Mouse (Mus musculus) midbrain, embryonic 15.5 days (tissue): ENCODE data around the gene Snx1. TPM values are rescaled to one million over a fixed set of nuclear protein-coding genes. Genes with fewer than 3 reads are reported as not detected.

ENCODE experiments used
- ATAC-seq: fragments of 200-750 bp; cut with Nextera tagmentation; replicated peaks from 2 replicates; pipeline ENCODE4 v1.8.0; 2017; ENCODE audit warnings: moderate TSS enrichment
- H3K27ac ChIP-seq: fragments of 300-500 bp; sonication (generic); 2 replicates; pipeline ENCODE4 v1.5.1; 2015; ENCODE audit warnings: mild to moderate bottlenecking, inconsistent platforms
- H3K27me3 ChIP-seq: fragments of 300-500 bp; sonication (generic); replicated peaks from 2 replicates; pipeline ENCODE4 v1.6.1; 2015; ENCODE audit warnings: inconsistent platforms
- H3K36me3 ChIP-seq: fragments of 300-500 bp; sonication (generic); replicated peaks from 2 replicates; pipeline ENCODE4 v1.6.1; 2015; ENCODE audit warnings: inconsistent platforms
- H3K4me1 ChIP-seq: fragments of 300-500 bp; sonication (generic); 2 replicates; pipeline ENCODE4 v1.6.1; 2015; ENCODE audit warnings: inconsistent platforms
- H3K4me2 ChIP-seq: fragments of 300-500 bp; sonication (generic); 2 replicates; pipeline ENCODE4 v1.6.1; 2015; ENCODE audit warnings: inconsistent platforms, mild to moderate bottlenecking, moderate library complexity
- H3K4me3 ChIP-seq: fragments of 300-500 bp; sonication (generic); 2 replicates; pipeline ENCODE4 v1.5.1; 2015; ENCODE audit warnings: mild to moderate bottlenecking, inconsistent platforms
- H3K9ac ChIP-seq: fragments of 300-500 bp; sonication (generic); 2 replicates; pipeline ENCODE4 v1.6.1; 2015; ENCODE audit warnings: mild to moderate bottlenecking, inconsistent platforms
- H3K9me3 ChIP-seq: fragments of 300-500 bp; sonication (generic); 2 replicates; pipeline ENCODE4 v1.6.1; 2016; ENCODE audit warnings: inconsistent platforms
- WGBS: fragments of 180-500 bp; shearing (Covaris S2); methylation state at CpG from one replicate; pipeline ENCODE4 v1.1.7; 2015; ENCODE audit warnings: mixed read lengths; 5-methylcytosine and 5-hydroxymethylcytosine counted together
- polyA plus RNA-seq: library from polyadenylated mRNA; unstranded; fragments of >200 nt; fragmentation: Nextera tagmentation; extraction: Ambion mirVana; gene quantifications from 2 replicates; pipeline ENCODE4 v1.2.1, GENCODE M21; 2015

The Snx1 gene
- polyA plus RNA-seq, 1 experiment from 2014 or later = 75.5 TPM

DNA sequence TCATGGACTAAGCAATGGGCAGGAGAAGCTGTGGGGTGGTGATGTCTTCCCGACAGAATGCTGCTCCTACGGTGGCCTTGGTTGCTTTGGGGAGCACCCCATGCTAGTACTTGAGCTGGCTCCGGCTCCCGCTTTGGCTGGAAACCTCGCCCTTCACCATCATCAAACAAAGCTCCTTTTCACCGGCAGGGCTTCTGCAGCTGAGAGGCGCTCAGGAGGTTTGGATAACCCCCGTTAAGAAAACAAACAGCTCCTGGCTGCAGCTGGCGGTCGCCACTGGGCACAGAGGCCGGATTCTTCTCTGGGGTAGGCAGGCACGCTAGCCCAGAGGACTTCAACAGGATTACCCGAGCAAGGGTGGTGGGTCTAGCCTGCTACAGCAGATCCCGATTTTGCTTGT lies 47.9 kb downstream of the Snx1 start:
- 7% methylated on average over 14 of the region's 14 CpGs for WGBS
- no peak for ATAC-seq
- peak overlapping the region; percentile 29 for H3K4me2 ChIP-seq

GRCm38 (mm10) chr9:66078072-66078471 lies 48.3 kb downstream of the Snx1 start:
- H3K9me3 ChIP-seq = no peaks in the 10 kb centered on the region
- no peaks in the 10 kb centered on the region for H3K27me3 ChIP-seq
- no peak overlapping the region for H3K9ac ChIP-seq
- peaks cover 4% of the 10 kb centered on the region; the same call in 1 of the 2 replicates for H3K4me1 ChIP-seq
- H3K4me2 ChIP-seq = peak overlapping the region; percentile 29; the same call in 1 of the 2 replicates
- no peak overlapping the region for H3K27ac ChIP-seq
- no peaks in the 10 kb centered on the region for H3K36me3 ChIP-seq
- 69% methylated on average over 3 of the region's 3 CpGs for WGBS
- no peak overlapping the region for H3K4me3 ChIP-seq
- ATAC-seq = no peak

More for the DNA sequence above, 47.9 kb downstream of the Snx1 start:
- Histone ChIP-seq H3K4me1 (peaks cover 4% of the 10 kb centered on the region; the same call in 1 of the 2 replicates), H3K36me3 (no peaks in the 10 kb centered on the region), H3K4me3 (no peak overlapping the region; the same call in 1 of the 2 replicates), H3K9ac (no peak overlapping the region), H3K27ac (no peak overlapping the region), H3K9me3 (no peaks in the 10 kb centered on the region), H3K27me3 (no peaks in the 10 kb centered on the region)

GRCm38 (mm10) chr9:66072754-66073153 lies 53.6 kb downstream of the Snx1 start:
- Histone ChIP-seq H3K9me3 (no peaks in the 10 kb centered on the region), H3K9ac (no peak overlapping the region), H3K36me3 (no peaks in the 10 kb centered on the region), H3K27ac (no peak overlapping the region), H3K4me3 (no peak overlapping the region), H3K27me3 (peaks cover 31% of the 10 kb centered on the region), H3K4me1 (peaks cover 10% of the 10 kb centered on the region), H3K4me2 (no peak overlapping the region)
- 91% methylated on average over 7 of the region's 7 CpGs for WGBS
- no peak for ATAC-seq

DNA sequence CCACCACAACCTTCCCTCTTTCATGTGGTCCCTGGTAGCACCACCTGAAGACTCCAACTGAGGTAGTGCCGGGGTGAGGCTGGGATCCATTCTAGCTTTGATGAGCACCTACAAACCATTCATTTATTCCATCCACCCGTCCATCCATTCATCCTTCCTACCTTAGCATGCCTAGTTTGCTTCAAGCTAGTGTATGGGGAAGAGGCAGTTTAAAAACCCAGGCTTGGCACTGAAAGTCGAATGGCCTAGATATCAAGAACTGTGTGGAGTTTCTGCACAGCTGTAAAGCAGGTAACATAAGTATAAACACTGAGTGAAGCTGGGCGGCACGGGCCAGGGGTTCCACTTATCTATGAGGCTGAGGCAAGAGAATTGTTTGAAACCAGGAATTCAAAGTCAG lies 56.2 kb downstream of the Snx1 start:
- Histone ChIP-seq H3K4me3 (peak overlapping the region; percentile 50; the same call in 1 of the 2 replicates), H3K4me1 (peaks cover 10% of the 10 kb centered on the region), H3K4me2 (no peak overlapping the region; the same call in 1 of the 2 replicates), H3K27me3 (peaks cover 39% of the 10 kb centered on the region), H3K9me3 (no peaks in the 10 kb centered on the region), H3K36me3 (peaks cover 25% of the 10 kb centered on the region), H3K27ac (no peak overlapping the region), H3K9ac (no peak overlapping the region)
- no peak for ATAC-seq
- WGBS = 95% methylated on average over 5 of the region's 5 CpGs

DNA sequence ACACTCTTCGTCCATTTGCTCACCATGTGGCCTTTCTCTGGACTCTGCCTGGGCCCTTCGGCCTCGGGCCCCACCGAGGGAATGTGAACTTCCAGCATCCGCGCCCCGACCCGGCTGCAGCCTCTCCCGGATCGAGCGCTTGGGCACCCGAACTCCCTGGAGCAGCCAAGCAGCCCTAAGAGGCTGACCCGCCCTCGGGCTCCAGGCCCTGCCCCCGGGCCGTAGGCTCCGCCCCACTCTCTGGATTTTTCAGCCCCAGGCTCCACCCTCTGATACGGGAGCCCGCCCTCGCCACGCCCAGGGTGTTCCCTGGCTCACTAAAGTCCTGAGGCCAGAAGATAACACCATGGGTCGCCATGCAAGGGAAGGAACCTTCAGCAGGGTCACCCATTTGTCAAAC lies 56.8 kb downstream of the Snx1 start, which contains the start of gene Snx22:
Snx22 (minus strand) TSS at position 137 of the 400 bp plus-strand sequence.
- Histone ChIP-seq H3K9me3 (no peaks in the 10 kb centered on the region), H3K27ac (no peak within 1 kb of the TSS), H3K4me3 (peak within 1 kb of the TSS; percentile 50), H3K4me1 (peaks cover 10% of the 10 kb centered on the region), H3K9ac (peak within 1 kb of the TSS; percentile 46), H3K4me2 (peak within 1 kb of the TSS; percentile 81), H3K36me3 (peaks cover 27% of the 10 kb centered on the region), H3K27me3 (peaks cover 39% of the 10 kb centered on the region)
- peak; percentile 90 for ATAC-seq
- WGBS = under 1% methylated on average over 22 of the region's 22 CpGs

DNA sequence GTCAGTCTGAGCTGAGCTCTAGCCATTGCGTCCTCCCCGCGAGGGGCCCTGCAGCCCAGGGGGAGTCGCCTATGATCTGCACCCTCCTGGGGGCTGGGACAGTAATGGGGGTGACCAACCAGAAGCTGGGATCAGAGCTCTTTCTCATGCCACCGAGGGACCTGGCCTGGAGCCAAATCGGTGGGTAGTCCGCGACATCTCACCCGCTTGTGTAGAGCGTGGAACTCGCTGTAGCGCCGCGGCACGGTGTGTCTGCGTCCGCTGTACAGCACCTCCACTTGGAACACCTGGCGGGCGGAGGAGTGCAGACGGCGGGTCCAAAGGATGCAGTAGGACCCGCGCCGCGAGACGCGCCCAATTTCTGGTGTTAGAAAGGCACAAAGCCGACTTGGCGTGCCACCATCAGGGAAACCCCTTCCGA lies 57.4 kb downstream of the Snx1 start:
- peaks cover 39% of the 10 kb centered on the region for H3K27me3 ChIP-seq
- peak; percentile 77 for ATAC-seq
- 1% methylated on average over 30 of the region's 30 CpGs for whole genome bisulfite sequencing
- no peaks in the 10 kb centered on the region for H3K9me3 ChIP-seq
- peak overlapping the region; percentile 81 for H3K4me2 ChIP-seq
- H3K4me1 ChIP-seq = peaks cover 10% of the 10 kb centered on the region
- H3K4me3 ChIP-seq = peak overlapping the region; percentile 50
- peaks cover 31% of the 10 kb centered on the region for H3K36me3 ChIP-seq
- H3K9ac ChIP-seq = peak overlapping the region; percentile 46
- H3K27ac ChIP-seq = no peak overlapping the region

GRCm38 (mm10) chr9:66068056-66068455 lies 58.3 kb downstream of the Snx1 start:
- peaks cover 39% of the 10 kb centered on the region for H3K27me3 ChIP-seq
- H3K4me3 ChIP-seq = no peak overlapping the region
- no peaks in the 10 kb centered on the region for H3K9me3 ChIP-seq
- peaks cover 40% of the 10 kb centered on the region for H3K36me3 ChIP-seq
- no peak overlapping the region for H3K27ac ChIP-seq
- WGBS = 57% methylated on average over 4 of the region's 4 CpGs
- H3K4me2 ChIP-seq = no peak overlapping the region
- no peak for ATAC-seq
- H3K4me1 ChIP-seq = peaks cover 10% of the 10 kb centered on the region
- H3K9ac ChIP-seq = no peak overlapping the region

GRCm38 (mm10) chr9:66067542-66067941 lies 58.8 kb downstream of the Snx1 start:
- peaks cover 10% of the 10 kb centered on the region for H3K4me1 ChIP-seq
- peaks cover 39% of the 10 kb centered on the region for H3K27me3 ChIP-seq
- H3K4me3 ChIP-seq = no peak overlapping the region
- H3K27ac ChIP-seq = no peak overlapping the region
- peaks cover 43% of the 10 kb centered on the region for H3K36me3 ChIP-seq
- WGBS = 17% methylated on average over 5 of the region's 5 CpGs
- no peak for ATAC-seq
- H3K9ac ChIP-seq = no peak overlapping the region
- H3K4me2 ChIP-seq = no peak overlapping the region
- H3K9me3 ChIP-seq = no peaks in the 10 kb centered on the region

- Histone ChIP-seq H3K27me3 (peaks cover 39% of the 10 kb centered on the region), H3K4me3 (no peak overlapping the region), H3K4me1 (peaks cover 12% of the 10 kb centered on the region), H3K27ac (no peak overlapping the region), H3K4me2 (no peak overlapping the region), H3K9ac (no peak overlapping the region), H3K9me3 (no peaks in the 10 kb centered on the region), H3K36me3 (peaks cover 43% of the 10 kb centered on the region)
- ATAC-seq = no peak
- WGBS = 94% methylated on average over 3 of the region's 3 CpGs
Measured at GRCm38 (mm10) chr9:66066791-66067190, 59.6 kb downstream of the Snx1 start.

GRCm38 (mm10) chr9:66064316-66064715 lies 62.1 kb downstream of the Snx1 start:
- WGBS = 94% methylated on average over 11 of the region's 11 CpGs
- Histone ChIP-seq H3K4me3 (no peak overlapping the region), H3K36me3 (peaks cover 43% of the 10 kb centered on the region), H3K4me1 (peaks cover 26% of the 10 kb centered on the region), H3K9me3 (no peaks in the 10 kb centered on the region), H3K27ac (no peak overlapping the region), H3K9ac (no peak overlapping the region), H3K27me3 (peaks cover 24% of the 10 kb centered on the region), H3K4me2 (no peak overlapping the region)
- no peak for ATAC-seq

DNA sequence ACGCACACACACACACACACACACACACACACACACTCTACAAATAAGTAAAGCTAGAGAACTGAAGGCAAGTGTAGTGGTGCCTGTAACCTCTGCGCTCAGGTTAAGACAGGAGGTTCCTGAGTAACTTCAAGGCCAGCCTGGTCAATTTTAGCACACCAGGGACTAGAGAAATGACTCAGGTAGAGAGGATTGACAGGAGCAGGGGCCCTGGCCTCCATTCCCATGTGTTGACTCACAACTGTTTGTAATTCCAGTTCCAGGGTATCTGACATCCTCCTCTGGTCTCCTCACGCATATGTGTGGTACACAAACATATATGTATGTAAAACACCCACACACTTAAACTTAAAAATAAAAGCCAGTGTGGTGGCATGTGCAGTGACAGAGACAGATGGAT lies 62.9 kb downstream of the Snx1 start:
- peaks cover 43% of the 10 kb centered on the region for H3K36me3 ChIP-seq
- WGBS = 97% methylated on average over 3 of the region's 3 CpGs

DNA sequence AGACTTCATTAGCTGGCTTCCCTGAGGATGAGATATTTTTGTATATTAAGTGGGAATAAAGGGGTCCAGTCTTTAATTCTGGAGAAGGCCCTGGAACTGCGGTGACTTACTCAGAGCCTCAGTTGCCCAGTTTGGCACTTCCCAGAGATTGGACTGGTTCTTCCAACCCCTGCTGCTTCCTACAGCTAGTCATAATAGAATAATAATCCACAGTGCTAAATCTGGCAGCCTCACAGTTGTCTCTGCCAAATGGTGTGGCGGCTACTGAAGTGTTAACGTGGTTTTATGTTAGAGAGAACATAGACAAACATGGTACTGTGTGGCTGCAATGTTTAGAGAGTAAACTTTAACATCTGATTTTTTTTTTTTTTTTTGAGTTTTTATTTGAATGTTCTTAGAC lies 64.7 kb downstream of the Snx1 start:
- 83% methylated on average over 3 of the region's 3 CpGs for WGBS
- no peaks in the 10 kb centered on the region for H3K27me3 ChIP-seq
- no peaks in the 10 kb centered on the region for H3K9me3 ChIP-seq
- ATAC-seq = no peak
- H3K4me2 ChIP-seq = peak overlapping the region; percentile 66
- peak overlapping the region; percentile 83; the same call in 1 of the 2 replicates for H3K4me3 ChIP-seq
- peaks cover 19% of the 10 kb centered on the region for H3K4me1 ChIP-seq
- peaks cover 33% of the 10 kb centered on the region for H3K36me3 ChIP-seq
- 0 out of 2 replicates have a peak overlapping the region, but pooled peaks have one; percentile 12 for H3K9ac ChIP-seq
- no peak overlapping the region for H3K27ac ChIP-seq

More for the DNA sequence above, 62.9 kb downstream of the Snx1 start:
- no peak for ATAC-seq
- H3K27ac ChIP-seq = no peak overlapping the region
- no peak overlapping the region for H3K9ac ChIP-seq
- H3K4me3 ChIP-seq = no peak overlapping the region
- peaks cover 20% of the 10 kb centered on the region for H3K4me1 ChIP-seq
- H3K9me3 ChIP-seq = no peaks in the 10 kb centered on the region
- peaks cover 15% of the 10 kb centered on the region for H3K27me3 ChIP-seq
- H3K4me2 ChIP-seq = no peak overlapping the region

GRCm38 (mm10) chr9:66060986-66061385 lies 65.4 kb downstream of the Snx1 start:
- Histone ChIP-seq H3K27ac (no peak overlapping the region), H3K36me3 (peaks cover 26% of the 10 kb centered on the region)
- WGBS = 24% methylated on average over 4 of the region's 4 CpGs

More at GRCm38 (mm10) chr9:66060986-66061385, 65.4 kb downstream of the Snx1 start:
- H3K27me3 ChIP-seq = no peaks in the 10 kb centered on the region
- ATAC-seq = no peak
- H3K4me1 ChIP-seq = peaks cover 19% of the 10 kb centered on the region
- no peaks in the 10 kb centered on the region for H3K9me3 ChIP-seq
- H3K9ac ChIP-seq = peak overlapping the region; percentile 95
- H3K4me2 ChIP-seq = peak overlapping the region; percentile 66
- peak overlapping the region; percentile 83 for H3K4me3 ChIP-seq
